Mouse (Mus musculus): ENCODE data around the gene S100a1. TPM values are rescaled to one million over a fixed set of nuclear protein-coding genes. Genes with fewer than 3 reads are reported as not detected.

Gene S100a1
- total RNA-seq, 1 experiment = 2.3 TPM

DNA sequence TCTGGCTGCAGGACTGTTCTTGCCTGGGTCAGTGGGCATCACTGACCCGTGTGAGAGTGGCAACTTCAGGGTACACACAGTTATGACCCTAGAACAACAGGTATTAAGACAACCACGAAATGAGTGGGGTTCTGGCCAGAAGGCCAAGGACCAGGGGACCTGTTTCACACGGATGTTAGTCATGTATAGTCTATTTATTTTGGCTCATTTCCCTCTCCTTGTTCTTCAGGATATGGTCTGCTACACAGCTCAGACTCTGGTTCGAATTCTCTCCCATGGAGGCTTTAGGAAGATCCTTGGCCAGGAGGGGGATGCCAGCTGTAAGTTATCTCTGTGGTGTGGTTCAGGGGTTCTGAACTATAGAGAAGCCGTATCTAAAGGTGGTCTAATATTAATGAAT lies 27.2 kb downstream of the S100a1 start:
- DNase-seq (ENCODE audit: low read depth, low spot score) = no peak
- H3K4me3 ChIP-seq (ENCODE audit: insufficient read depth in 1 of 2, low read depth in 1 of 2, low read length in 2 of 2, poor library complexity in 1 of 2, severe bottlenecking in 1 of 2) = no peak overlapping the region
- no peak overlapping the region for H3K9ac ChIP-seq (ENCODE audit: insufficient read depth, low read depth, low read length, poor library complexity, severe bottlenecking)
- no peaks in the 10 kb centered on the region for H3K4me1 ChIP-seq (ENCODE audit: control insufficient read depth in 2 of 2, insufficient read depth in 2 of 2, low read length in 2 of 2, poor library complexity in 1 of 2)
- no peak overlapping the region for H3K27ac ChIP-seq (ENCODE audit: insufficient read depth, low read depth, low read length, poor library complexity, severe bottlenecking)
- H3K36me3 ChIP-seq (ENCODE audit: control insufficient read depth, insufficient read depth, low read length, poor library complexity, severe bottlenecking) = peaks cover 38% of the 10 kb centered on the region
- TF ChIP-seq MAFK (IDR thresholded peaks at IDR 0.05; ENCODE audit: insufficient read depth, low read depth, low read length) (no peak), ZNF384 (IDR thresholded peaks at IDR 0.05; ENCODE audit: low read depth, low read length) (no peak), CHD2 (IDR thresholded peaks at IDR 0.05; ENCODE audit: low read depth, low read length) (no peak), HCFC1 (IDR thresholded peaks at IDR 0.05; ENCODE audit: borderline replicate concordance, insufficient read depth, low read length) (no peak), ZC3H11A (IDR thresholded peaks at IDR 0.05; ENCODE audit: borderline replicate concordance, low read depth, low read length) (no peak)
- H3K9me3 ChIP-seq (ENCODE audit: control insufficient read depth, insufficient read depth, low read depth, low read length) = no peaks in the 10 kb centered on the region
- in situ Hi-C loops (cut with MboI; ENCODE audit: low sequenced_read_pairs in 2 of 2, unreplicated experiment in 2 of 2) = no loop called here

DNA sequence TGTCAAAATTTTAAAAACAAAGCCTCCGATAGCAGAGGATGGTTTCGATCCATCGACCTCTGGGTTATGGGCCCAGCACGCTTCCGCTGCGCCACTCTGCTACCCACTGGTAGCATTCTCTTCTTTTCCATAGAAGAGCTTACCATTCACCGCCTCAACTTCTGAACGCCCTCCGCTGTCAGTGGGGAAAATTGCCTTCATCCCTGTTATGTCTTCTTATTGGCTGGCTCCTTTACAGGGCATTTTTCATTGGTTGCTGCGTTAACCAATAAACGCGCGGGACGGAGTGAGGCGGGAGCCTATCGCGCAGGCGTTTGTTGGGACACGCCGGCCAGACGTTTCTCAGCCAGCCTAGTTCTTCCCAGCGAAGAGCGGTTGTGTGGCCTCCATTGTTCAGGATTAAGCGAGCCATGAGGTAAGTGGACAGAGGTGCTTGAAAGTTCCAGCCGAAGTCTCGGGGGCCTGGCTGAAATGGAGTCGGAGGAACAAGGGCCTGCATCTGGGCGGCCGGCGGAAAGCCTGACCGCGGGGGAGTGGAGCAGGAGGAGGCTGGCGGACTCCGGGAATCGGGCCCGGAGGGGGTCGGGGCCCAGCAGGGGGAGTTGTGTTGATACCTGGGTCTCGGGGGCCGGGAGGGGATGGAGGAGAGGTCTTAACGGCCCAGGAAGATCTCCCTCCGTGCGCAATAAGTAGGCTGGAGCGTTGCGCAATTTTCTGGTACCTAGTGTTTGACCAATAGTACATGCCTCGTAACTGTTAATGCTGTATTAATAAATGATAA lies 38.2 kb downstream of the S100a1 start, which contains the start of gene Ilf2:
Gene Ilf2, plus strand, starts transcription at position 296 of the 781 bp plus-strand sequence.
- Histone ChIP-seq H3K27ac (ENCODE audit: insufficient read depth, low read depth, low read length, poor library complexity, severe bottlenecking) (peak within 1 kb of the TSS; percentile 87), H3K9ac (ENCODE audit: insufficient read depth, low read depth, low read length, poor library complexity, severe bottlenecking) (peak within 1 kb of the TSS; percentile 96), H3K4me1 (ENCODE audit: control insufficient read depth in 2 of 2, insufficient read depth in 2 of 2, low read length in 2 of 2, poor library complexity in 1 of 2) (peaks cover 2% of the 10 kb centered on the region in 2 experiments; a peak in 1 of 4 replicates), H3K36me3 (ENCODE audit: control insufficient read depth, insufficient read depth, low read length, poor library complexity, severe bottlenecking) (peaks cover 3% of the 10 kb centered on the region), H3K4me3 (ENCODE audit: insufficient read depth in 1 of 2, low read depth in 1 of 2, low read length in 2 of 2, poor library complexity in 1 of 2, severe bottlenecking in 1 of 2) (peak within 1 kb of the TSS; percentile 89 to 96), H3K9me3 (ENCODE audit: control insufficient read depth, insufficient read depth, low read depth, low read length) (no peaks in the 10 kb centered on the region)
- peak; percentile 94 for DNase-seq (ENCODE audit: low read depth, low spot score)
- TF ChIP-seq CHD2 (IDR thresholded peaks at IDR 0.05; ENCODE audit: low read depth, low read length) = peak; percentile 94
- peak; percentile 96 for TF ChIP-seq MAFK (IDR thresholded peaks at IDR 0.05; ENCODE audit: insufficient read depth, low read depth, low read length)
- TF ChIP-seq ZNF384 (IDR thresholded peaks at IDR 0.05; ENCODE audit: low read depth, low read length) = no peak
- no peak for TF ChIP-seq ZC3H11A (IDR thresholded peaks at IDR 0.05; ENCODE audit: borderline replicate concordance, low read depth, low read length)
- peak; percentile 62; the same call in 1 of the 2 replicates for TF ChIP-seq HCFC1 (IDR thresholded peaks at IDR 0.05; ENCODE audit: borderline replicate concordance, insufficient read depth, low read length)
- in situ Hi-C loops (cut with MboI; ENCODE audit: low sequenced_read_pairs in 2 of 2, unreplicated experiment in 2 of 2) = no loop called here

DNA sequence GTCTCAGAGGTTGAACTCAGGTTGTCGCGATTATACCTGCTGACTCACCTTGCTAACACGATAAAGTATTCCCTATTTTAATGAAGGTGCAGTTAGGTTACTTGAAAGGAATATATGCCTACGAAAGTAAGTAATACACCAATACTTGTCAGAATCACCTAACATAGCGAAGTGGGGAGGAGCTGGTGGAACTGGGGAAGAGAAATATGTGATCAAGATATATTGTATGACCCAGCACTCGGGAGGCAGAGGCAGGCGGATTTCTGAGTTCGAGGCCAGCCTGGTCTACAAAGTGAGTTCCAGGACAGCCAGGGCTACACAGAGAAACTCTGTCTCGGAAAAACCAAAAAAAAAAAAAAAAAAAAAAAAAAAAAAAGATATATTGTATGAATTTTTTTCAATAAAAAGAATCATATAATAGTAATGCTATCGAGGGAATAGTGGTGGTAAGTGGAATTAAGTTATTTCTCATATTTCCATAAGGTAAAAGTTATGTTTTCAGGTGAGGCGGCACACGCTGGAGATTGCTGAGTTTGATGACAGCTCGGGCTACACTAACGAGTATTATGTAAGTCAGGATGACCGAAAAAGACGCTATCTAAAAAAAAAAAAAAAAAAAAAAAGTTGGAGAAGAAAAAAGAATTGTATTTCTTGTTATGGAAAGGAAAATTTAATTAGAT lies 38.9 kb downstream of the S100a1 start:
- DNase-seq (ENCODE audit: low read depth, low spot score) = no peak
- Histone ChIP-seq H3K4me1 (ENCODE audit: control insufficient read depth in 2 of 2, insufficient read depth in 2 of 2, low read length in 2 of 2, poor library complexity in 1 of 2) (peaks cover 2% of the 10 kb centered on the region in 2 experiments; a peak in 1 of 4 replicates), H3K27ac (ENCODE audit: insufficient read depth, low read depth, low read length, poor library complexity, severe bottlenecking) (no peak overlapping the region), H3K36me3 (ENCODE audit: control insufficient read depth, insufficient read depth, low read length, poor library complexity, severe bottlenecking) (no peaks in the 10 kb centered on the region; the same call in none of the 2 replicates), H3K9ac (ENCODE audit: insufficient read depth, low read depth, low read length, poor library complexity, severe bottlenecking) (no peak overlapping the region), H3K9me3 (ENCODE audit: control insufficient read depth, insufficient read depth, low read depth, low read length) (no peaks in the 10 kb centered on the region), H3K4me3 (ENCODE audit: insufficient read depth in 1 of 2, low read depth in 1 of 2, low read length in 2 of 2, poor library complexity in 1 of 2, severe bottlenecking in 1 of 2) (peak overlapping the region in 1 of 2 experiments; percentile 61; a peak in 2 of 4 replicates)
- in situ Hi-C loops (cut with MboI; ENCODE audit: low sequenced_read_pairs in 2 of 2, unreplicated experiment in 2 of 2) = no loop called here
- TF ChIP-seq ZNF384 (IDR thresholded peaks at IDR 0.05; ENCODE audit: low read depth, low read length) (peak; percentile 83), ZC3H11A (IDR thresholded peaks at IDR 0.05; ENCODE audit: borderline replicate concordance, low read depth, low read length) (no peak)

DNA sequence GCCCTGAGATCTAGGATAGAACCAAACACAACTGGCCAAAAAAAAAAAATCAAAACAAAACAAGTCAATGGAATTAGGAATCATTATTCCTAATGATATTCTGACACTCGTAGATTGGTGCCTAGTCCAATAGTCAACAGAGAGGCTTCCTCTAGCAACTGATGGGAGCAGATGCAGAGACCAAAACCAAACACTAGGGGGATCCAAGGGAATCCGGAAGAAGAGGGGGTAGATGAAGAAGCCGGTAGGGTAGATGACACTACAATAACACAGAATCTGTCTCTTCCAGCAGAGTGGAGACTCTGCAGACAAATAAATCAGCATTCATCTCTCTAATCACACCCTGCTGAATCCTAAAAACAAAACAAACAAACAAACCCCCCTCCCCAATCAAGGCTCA lies 42.0 kb downstream of the S100a1 start:
- Histone ChIP-seq H3K27ac (ENCODE audit: insufficient read depth, low read depth, low read length, poor library complexity, severe bottlenecking) (no peak overlapping the region), H3K9ac (ENCODE audit: insufficient read depth, low read depth, low read length, poor library complexity, severe bottlenecking) (no peak overlapping the region), H3K4me1 (ENCODE audit: control insufficient read depth in 2 of 2, insufficient read depth in 2 of 2, low read length in 2 of 2, poor library complexity in 1 of 2) (peaks cover 0 to 2% of the 10 kb centered on the region in 2 experiments; a peak in 1 of 4 replicates), H3K36me3 (ENCODE audit: control insufficient read depth, insufficient read depth, low read length, poor library complexity, severe bottlenecking) (no peaks in the 10 kb centered on the region), H3K4me3 (ENCODE audit: insufficient read depth in 1 of 2, low read depth in 1 of 2, low read length in 2 of 2, poor library complexity in 1 of 2, severe bottlenecking in 1 of 2) (no peak overlapping the region), H3K9me3 (ENCODE audit: control insufficient read depth, insufficient read depth, low read depth, low read length) (no peaks in the 10 kb centered on the region)
- TF ChIP-seq ZC3H11A (IDR thresholded peaks at IDR 0.05; ENCODE audit: borderline replicate concordance, low read depth, low read length) (no peak), CHD2 (IDR thresholded peaks at IDR 0.05; ENCODE audit: low read depth, low read length) (no peak), ZNF384 (IDR thresholded peaks at IDR 0.05; ENCODE audit: low read depth, low read length) (0 out of 2 replicates have a peak, but pooled peaks have one; percentile 22), HCFC1 (IDR thresholded peaks at IDR 0.05; ENCODE audit: borderline replicate concordance, insufficient read depth, low read length) (no peak), MAFK (IDR thresholded peaks at IDR 0.05; ENCODE audit: insufficient read depth, low read depth, low read length) (no peak)
- in situ Hi-C loops (cut with MboI; ENCODE audit: low sequenced_read_pairs in 2 of 2, unreplicated experiment in 2 of 2) = no loop called here
- no peak for DNase-seq (ENCODE audit: low read depth, low spot score)

Data from ES-E14 (cell line).